Mouse (Mus musculus) midbrain, embryonic 10.5 days (tissue): ENCODE measurements around the gene Smim4. TPM values are rescaled to one million over a fixed set of nuclear protein-coding genes. Genes with fewer than 3 reads are reported as not detected.

Experiments
- DNase-seq: peaks from one replicate; pipeline ENCODE4 v3.0.0-alpha.2; 2017; ENCODE audit warnings: low spot score
- H3K27ac ChIP-seq: fragments of 300-500 bp; sonication (generic); replicated peaks from 2 replicates; pipeline ENCODE4 v1.5.1; 2016; ENCODE audit warnings: mild to moderate bottlenecking
- H3K27me3 ChIP-seq: fragments of 300-500 bp; sonication (generic); 2 replicates; pipeline ENCODE4 v1.6.1; 2016; ENCODE audit warnings: low read depth, mild to moderate bottlenecking; ENCODE audit not compliant: poor library complexity, severe bottlenecking
- H3K36me3 ChIP-seq: fragments of 300-500 bp; sonication (generic); 2 replicates; pipeline ENCODE4 v1.6.1; 2016; ENCODE audit warnings: mild to moderate bottlenecking, moderate library complexity
- H3K4me1 ChIP-seq: fragments of 300-500 bp; sonication (generic); 2 replicates; pipeline ENCODE4 v1.6.1; 2016
- H3K4me3 ChIP-seq: fragments of 300-500 bp; sonication (generic); 2 replicates; pipeline ENCODE4 v1.5.1; 2016; ENCODE audit warnings: mild to moderate bottlenecking, moderate library complexity
- H3K9me3 ChIP-seq: fragments of 300-500 bp; sonication (generic); replicated peaks from 2 replicates; pipeline ENCODE4 v1.6.1; 2016; ENCODE audit warnings: mild to moderate bottlenecking
- WGBS: fragments of 180-500 bp; shearing (Covaris S2); methylation state at CpG from one replicate; pipeline ENCODE4 v1.1.7; 2016; 5-methylcytosine and 5-hydroxymethylcytosine counted together
- polyA plus RNA-seq: library from polyadenylated mRNA; unstranded; fragments of >200 nt; fragmentation: Nextera tagmentation; extraction: Ambion mirVana; gene quantifications from 2 replicates; pipeline ENCODE4 v1.2.1, GENCODE M21; 2016

Smim4 gene
- 63.1 and 64.3 TPM in 2 replicates for polyA plus RNA-seq

DNA sequence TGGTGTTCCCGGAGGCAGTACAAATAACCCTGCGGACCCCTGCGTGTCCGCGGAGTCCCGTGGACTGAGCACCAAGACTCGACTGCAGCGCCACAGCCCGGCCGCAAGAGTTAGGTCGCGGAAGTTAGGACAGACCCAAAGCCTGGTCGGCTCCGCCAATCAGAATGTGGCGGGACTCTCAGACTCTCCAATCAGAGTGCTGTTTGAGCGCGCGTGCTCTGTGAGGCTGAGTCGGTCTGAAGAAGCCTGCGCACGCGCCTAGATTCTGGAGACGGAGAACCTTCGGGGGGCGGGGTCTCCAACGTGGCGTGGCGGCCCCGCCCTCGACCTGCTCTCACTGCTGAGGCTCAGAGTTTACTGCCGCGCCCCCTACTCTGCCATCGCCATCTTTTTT lies at the start of gene Smim4:
Smim4 (minus strand) TSS at position 131 of the 394 bp plus-strand sequence.
- Histone ChIP-seq H3K36me3 (peaks cover 36% of the 10 kb centered on the region), H3K4me3 (peak within 1 kb of the TSS; percentile 82), H3K9me3 (no peaks in the 10 kb centered on the region), H3K27ac (peak within 1 kb of the TSS; percentile 97), H3K27me3 (no peaks in the 10 kb centered on the region), H3K4me1 (peaks cover 70% of the 10 kb centered on the region)
- DNase-seq, result peak; percentile 99
- 0% methylated on average over 33 of the region's 33 CpGs for WGBS

DNA sequence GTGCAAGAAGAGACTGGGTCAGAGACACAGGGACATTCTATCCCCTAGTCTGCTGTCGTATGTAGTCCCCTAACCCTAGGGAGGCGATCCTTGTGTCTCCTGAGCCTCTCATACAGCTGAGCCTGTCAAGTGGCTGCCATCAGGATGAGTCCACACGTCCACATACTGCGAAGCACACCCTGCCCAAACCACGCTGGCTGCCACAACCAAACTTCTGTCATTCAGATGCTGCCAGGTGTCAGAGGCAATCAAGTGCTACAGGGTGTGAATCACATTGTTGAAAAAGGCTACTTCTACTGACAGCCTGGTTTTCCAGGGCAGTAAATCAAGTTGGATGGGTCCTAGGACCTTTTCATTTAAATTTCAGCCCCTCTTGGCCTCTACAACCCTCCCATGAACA lies 49.0 kb upstream of the Smim4 start:
- H3K27ac ChIP-seq, result no peak overlapping the region
- H3K4me1 ChIP-seq, result no peaks in the 10 kb centered on the region
- H3K27me3 ChIP-seq, result no peaks in the 10 kb centered on the region
- H3K9me3 ChIP-seq, result no peaks in the 10 kb centered on the region
- WGBS, result 94% methylated on average over 5 of the region's 5 CpGs
- H3K36me3 ChIP-seq, result peaks cover 100% of the 10 kb centered on the region
- no peak for DNase-seq
- H3K4me3 ChIP-seq, result no peak overlapping the region

DNA sequence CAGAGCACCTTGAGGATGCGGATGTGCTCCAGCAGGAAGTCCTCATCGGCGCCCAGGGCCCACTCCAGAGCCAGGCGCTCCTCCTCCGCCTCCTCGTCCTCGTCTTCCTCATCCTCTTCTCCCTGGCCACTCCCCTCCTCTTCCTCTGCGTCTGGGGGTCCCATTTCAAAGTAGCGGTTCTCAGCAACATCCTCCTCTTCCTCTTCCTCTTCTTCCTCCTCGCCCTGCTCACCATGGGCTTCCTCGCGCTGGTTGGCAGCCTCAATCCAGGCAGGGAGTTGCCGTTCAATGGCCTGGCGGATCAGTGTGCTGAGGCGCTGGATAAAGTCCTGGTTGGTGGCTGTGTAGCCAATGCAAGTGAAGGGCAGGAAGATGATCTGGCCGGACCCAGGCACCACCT lies 48.5 kb upstream of the Smim4 start:
- DNase-seq, result no peak
- WGBS, result 94% methylated on average over 16 of the region's 16 CpGs
- Histone ChIP-seq H3K9me3 (no peaks in the 10 kb centered on the region), H3K27ac (no peak overlapping the region), H3K4me3 (no peak overlapping the region), H3K27me3 (no peaks in the 10 kb centered on the region), H3K36me3 (peaks cover 100% of the 10 kb centered on the region), H3K4me1 (no peaks in the 10 kb centered on the region)

DNA sequence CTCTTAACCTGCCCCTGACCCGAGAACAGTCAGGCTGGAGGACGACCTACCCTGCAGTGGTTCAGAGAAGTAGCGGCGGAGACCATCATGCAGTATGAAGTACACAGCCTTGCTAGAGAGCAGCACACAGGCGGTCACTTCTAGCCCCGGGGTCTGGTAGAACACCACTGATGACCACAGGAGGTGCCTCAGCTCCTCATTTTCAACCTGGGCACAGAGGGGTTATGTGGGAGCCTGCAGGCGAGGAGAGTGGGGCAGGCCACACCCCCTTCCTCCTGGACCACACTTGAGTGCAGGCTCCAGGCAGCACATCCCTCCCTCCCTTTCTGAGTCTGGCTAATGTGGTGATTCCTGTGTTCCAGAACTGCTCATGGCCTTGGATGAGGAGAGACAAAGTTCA lies 44.8 kb upstream of the Smim4 start:
- H3K36me3 ChIP-seq, result peaks cover 91% of the 10 kb centered on the region
- no peaks in the 10 kb centered on the region for H3K9me3 ChIP-seq
- no peak for DNase-seq
- H3K4me1 ChIP-seq, result peaks cover 1% of the 10 kb centered on the region; the same call in 1 of the 2 replicates
- no peak overlapping the region for H3K27ac ChIP-seq
- no peak overlapping the region for H3K4me3 ChIP-seq
- 90% methylated on average over 7 of the region's 7 CpGs for WGBS
- H3K27me3 ChIP-seq, result no peaks in the 10 kb centered on the region

DNA sequence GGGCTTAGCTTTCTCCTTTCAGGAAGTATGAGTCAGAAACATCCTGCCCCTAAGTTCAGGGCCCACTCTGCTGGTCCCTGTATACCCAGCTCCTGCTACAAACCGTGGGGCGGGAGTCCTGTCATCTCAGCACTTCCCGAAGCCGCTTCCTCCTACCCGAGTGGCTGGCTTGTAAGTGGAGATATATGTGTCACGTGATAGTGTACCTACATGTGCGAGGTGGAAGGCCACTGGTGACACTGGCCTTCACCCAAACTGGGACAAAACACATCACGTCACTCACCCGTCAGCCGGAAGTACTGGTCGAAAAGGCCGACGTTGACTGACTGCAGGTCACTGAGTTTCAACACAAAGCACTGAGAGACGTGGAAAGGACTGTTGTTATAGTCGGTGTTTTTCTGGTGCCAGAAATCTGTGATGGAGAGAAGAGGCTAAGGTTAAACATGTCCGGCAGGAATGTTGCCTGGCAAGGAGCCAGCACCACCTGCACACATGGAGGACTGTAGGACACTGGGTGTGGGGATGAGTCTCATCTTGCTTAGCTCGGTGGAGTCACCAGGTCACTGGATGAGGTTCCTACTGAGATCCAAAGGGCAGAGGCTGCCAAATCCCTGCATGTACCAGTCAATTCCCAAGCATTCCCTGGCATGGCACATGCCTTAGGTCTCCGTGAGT lies 44.2 kb upstream of the Smim4 start:
- H3K36me3 ChIP-seq, result peaks cover 85% of the 10 kb centered on the region
- no peak overlapping the region for H3K27ac ChIP-seq
- H3K4me3 ChIP-seq, result no peak overlapping the region
- H3K4me1 ChIP-seq, result peaks cover 6% of the 10 kb centered on the region; the same call in 1 of the 2 replicates
- WGBS, result 93% methylated on average over 18 of the region's 18 CpGs
- no peaks in the 10 kb centered on the region for H3K27me3 ChIP-seq
- H3K9me3 ChIP-seq, result no peaks in the 10 kb centered on the region
- DNase-seq, result no peak

DNA sequence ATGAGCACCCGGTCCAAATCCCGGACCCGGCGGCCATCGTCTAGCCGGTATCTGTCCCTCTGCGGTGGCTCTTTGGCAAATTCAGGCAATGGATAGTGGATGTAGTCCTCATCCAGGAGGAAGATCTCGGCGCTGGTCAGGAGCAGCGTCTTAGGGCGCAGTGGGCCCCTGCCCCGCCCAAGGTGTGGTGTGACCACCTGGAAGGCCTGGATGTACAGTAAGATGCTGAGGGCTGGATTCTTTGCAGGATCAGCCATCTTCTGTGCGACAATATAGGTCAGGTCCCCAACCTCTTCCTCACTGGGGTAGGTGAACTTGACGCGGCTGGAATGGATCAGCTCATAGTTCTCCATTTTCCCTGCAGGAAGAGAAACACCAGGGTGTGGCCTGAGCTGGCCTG lies 43.1 kb upstream of the Smim4 start:
- 97% methylated on average over 15 of the region's 15 CpGs for WGBS
- Histone ChIP-seq H3K27ac (no peak overlapping the region), H3K27me3 (no peaks in the 10 kb centered on the region), H3K4me1 (peaks cover 12% of the 10 kb centered on the region; the same call in 1 of the 2 replicates), H3K9me3 (no peaks in the 10 kb centered on the region), H3K4me3 (no peak overlapping the region), H3K36me3 (peaks cover 74% of the 10 kb centered on the region)
- no peak for DNase-seq

DNA sequence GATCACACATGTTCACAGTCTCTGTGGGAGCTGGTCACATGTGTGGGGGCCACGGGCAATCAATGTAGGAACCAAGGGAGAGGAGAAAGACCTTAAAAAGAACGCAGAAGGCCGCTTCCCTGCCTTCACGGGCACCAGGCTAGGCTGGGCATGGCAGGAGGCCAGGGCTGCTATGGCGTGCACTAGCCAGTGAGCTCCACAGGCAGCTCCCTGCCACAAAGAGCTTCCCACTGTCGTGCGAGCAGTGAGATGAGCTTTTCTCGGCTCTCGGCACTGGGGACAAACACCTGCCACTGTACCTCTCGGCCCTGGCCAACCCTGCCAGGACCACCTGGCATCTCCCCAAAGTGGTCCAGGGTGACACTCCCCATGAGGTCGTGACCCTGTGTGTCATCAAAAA lies 42.6 kb upstream of the Smim4 start:
- WGBS, result 91% methylated on average over 11 of the region's 11 CpGs
- peaks cover 70% of the 10 kb centered on the region for H3K36me3 ChIP-seq
- H3K27ac ChIP-seq, result no peak overlapping the region
- H3K4me1 ChIP-seq, result peaks cover 14% of the 10 kb centered on the region
- no peak for DNase-seq
- no peaks in the 10 kb centered on the region for H3K9me3 ChIP-seq
- no peak overlapping the region for H3K4me3 ChIP-seq
- H3K27me3 ChIP-seq, result no peaks in the 10 kb centered on the region

DNA sequence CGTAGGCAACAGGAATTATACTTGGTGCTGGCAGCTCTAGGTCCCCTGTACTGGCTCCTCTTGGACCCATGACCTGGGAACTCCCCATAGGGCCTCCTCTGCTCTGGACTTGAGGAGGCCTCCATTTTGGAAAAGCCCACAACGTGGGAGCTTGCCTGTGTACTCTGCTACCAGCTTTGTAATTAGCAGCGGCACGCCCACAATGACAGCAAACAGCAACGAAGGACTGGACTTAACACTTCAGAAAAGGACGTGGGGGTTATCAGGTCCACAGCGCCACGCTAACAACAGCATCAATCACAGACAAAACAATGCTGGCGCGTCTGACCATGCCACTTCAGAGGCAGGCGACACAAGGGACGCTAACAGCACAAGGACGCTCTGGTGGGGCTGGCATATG lies 42.2 kb upstream of the Smim4 start:
- Histone ChIP-seq H3K27ac (no peak overlapping the region), H3K4me3 (no peak overlapping the region), H3K36me3 (peaks cover 66% of the 10 kb centered on the region), H3K4me1 (peaks cover 18% of the 10 kb centered on the region), H3K9me3 (no peaks in the 10 kb centered on the region), H3K27me3 (no peaks in the 10 kb centered on the region)
- 93% methylated on average over 13 of the region's 13 CpGs for WGBS
- DNase-seq, result no peak

DNA sequence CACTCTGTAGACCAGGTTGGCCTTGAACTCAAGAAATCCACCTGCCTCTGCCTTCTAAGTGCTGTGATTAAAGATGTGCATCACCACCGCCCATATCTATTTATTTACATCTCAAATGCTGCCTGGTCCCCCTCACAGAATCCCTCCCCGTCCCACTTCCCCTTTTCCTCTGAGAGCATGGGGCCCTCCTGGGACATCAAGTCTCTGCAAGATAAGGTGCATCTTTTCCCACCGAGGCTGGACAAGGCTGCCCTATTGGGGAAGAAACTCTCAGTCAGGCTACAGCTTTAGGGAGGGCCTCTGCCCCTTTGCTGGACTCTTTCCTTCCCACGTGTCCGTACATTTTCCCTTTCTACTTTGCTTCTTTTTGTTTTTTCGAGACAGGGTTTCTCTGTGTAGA lies 40.8 kb upstream of the Smim4 start:
- H3K27ac ChIP-seq, result no peak overlapping the region
- H3K9me3 ChIP-seq, result no peaks in the 10 kb centered on the region
- H3K4me1 ChIP-seq, result peaks cover 24% of the 10 kb centered on the region
- no peak for DNase-seq
- 90% methylated on average over 6 of the region's 6 CpGs for WGBS
- H3K4me3 ChIP-seq, result no peak overlapping the region
- H3K27me3 ChIP-seq, result no peaks in the 10 kb centered on the region
- H3K36me3 ChIP-seq, result peaks cover 51% of the 10 kb centered on the region

DNA sequence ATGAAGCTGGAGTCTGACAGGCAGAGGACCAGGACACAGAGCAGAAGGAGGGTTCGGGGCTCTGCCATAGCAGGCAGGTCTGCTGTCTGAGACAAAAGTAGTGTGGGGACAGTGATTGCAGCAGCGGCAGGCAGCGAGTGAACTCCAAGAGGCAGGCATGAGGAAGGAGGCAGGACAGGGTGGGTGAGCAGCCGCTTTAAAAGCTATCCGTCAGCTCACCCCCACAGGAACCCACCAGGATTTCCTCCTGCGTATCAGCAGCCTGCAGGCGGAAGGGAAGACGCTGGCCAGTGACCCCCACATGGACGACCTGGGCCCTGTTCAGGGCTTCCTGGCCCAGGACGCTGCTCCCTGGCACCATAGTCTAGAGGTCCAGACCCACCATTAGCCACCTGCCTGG lies 39.7 kb upstream of the Smim4 start, which contains the start of gene Stab1:
Stab1 (minus strand) TSS at position 217 of the 400 bp plus-strand sequence.
- 68% methylated on average over 10 of the region's 10 CpGs for WGBS
- Histone ChIP-seq H3K4me1 (peaks cover 24% of the 10 kb centered on the region), H3K9me3 (no peaks in the 10 kb centered on the region), H3K36me3 (peaks cover 40% of the 10 kb centered on the region), H3K27ac (peak within 1 kb of the TSS; percentile 1; the same call in 1 of the 2 replicates), H3K27me3 (no peaks in the 10 kb centered on the region), H3K4me3 (peak within 1 kb of the TSS; percentile 20)
- no peak for DNase-seq

DNA sequence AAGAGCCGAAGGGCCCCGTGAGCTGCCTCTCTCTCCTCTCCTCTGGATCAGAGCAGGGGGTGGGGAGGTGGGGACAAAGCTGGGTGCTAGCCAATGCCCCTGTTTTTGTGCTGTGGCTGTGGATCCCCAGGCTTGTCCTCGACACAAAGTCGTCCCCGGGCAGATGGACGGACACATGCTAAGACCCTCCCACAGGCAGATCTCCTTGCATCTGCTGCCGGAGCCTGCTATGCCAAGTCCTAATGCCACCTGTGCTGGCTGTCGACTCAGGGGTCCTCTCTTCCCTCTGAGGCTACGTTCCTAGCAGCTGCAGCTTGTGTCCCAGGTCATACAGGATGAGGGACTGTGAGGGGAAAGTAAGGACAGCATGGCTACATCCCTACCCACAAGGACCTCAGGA lies 38.1 kb upstream of the Smim4 start:
- peaks cover 28% of the 10 kb centered on the region for H3K4me1 ChIP-seq
- H3K4me3 ChIP-seq, result peak overlapping the region; percentile 20
- peaks cover 24% of the 10 kb centered on the region for H3K36me3 ChIP-seq
- WGBS, result 76% methylated on average over 9 of the region's 9 CpGs
- H3K27me3 ChIP-seq, result no peaks in the 10 kb centered on the region
- peak overlapping the region; percentile 47 for H3K27ac ChIP-seq
- no peaks in the 10 kb centered on the region for H3K9me3 ChIP-seq
- DNase-seq, result no peak

DNA sequence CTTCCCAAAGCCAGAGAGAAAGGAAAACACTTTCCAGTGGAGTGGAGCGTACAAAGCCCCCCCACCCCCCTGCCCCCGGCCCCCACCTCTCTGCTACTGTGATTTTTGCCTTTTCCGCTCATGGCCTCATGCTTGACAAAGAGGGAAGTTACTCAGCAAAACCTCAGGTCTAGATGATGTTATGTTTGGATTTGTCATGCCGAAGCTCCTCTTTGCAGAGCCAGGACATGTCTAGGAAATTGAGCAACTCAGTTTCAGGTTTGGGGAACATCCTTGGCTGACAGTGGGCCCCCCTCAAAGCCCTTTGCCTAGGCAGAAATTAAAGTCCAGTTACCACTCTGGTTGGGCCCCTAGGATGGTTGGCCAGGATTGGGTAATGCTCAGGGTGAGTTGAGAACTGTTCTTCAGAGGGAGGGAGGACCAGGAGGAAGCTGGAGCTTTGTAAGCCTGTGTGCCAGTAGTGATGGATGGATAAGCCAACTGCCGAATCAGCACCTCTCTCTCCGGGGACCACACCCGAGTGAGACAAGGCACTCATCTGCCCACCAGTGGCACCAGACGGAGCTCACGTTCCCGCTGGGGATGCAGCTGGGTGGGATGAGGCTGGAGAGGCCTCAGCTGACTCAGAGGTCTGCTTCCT lies 37.4 kb upstream of the Smim4 start:
- DNase-seq, result no peak
- WGBS, result 84% methylated on average over 10 of the region's 10 CpGs
- peaks cover 32% of the 10 kb centered on the region for H3K4me1 ChIP-seq
- H3K27ac ChIP-seq, result peak overlapping the region; percentile 47
- no peaks in the 10 kb centered on the region for H3K9me3 ChIP-seq
- no peaks in the 10 kb centered on the region for H3K27me3 ChIP-seq
- H3K36me3 ChIP-seq, result peaks cover 17% of the 10 kb centered on the region
- H3K4me3 ChIP-seq, result no peak overlapping the region

DNA sequence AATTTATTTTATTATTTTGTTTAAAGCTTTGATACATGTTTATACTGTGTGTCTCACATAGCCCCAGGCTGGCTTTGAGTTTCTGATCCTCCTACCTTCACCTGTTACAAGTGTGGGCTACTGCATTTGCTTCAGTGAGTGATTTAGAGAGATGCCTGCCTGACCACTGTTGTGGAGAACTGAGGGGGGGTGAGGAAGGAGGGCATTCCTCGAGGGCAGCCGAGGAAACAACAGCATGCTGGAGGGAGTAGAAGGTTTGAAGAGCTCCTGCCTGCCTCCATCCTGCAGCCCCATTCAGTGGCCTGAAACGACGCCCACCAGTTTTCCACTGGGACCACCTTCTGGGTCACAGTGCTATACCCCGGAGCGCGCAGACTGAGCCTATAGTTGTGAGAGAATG lies 36.7 kb upstream of the Smim4 start:
- H3K27ac ChIP-seq, result no peak overlapping the region
- WGBS, result 65% methylated on average over 7 of the region's 7 CpGs
- H3K4me1 ChIP-seq, result peaks cover 35% of the 10 kb centered on the region
- DNase-seq, result no peak
- no peaks in the 10 kb centered on the region for H3K27me3 ChIP-seq
- peaks cover 11% of the 10 kb centered on the region for H3K36me3 ChIP-seq
- H3K4me3 ChIP-seq, result no peak overlapping the region
- H3K9me3 ChIP-seq, result no peaks in the 10 kb centered on the region
